Mouse (Mus musculus) left cerebral cortex, adult 2 months (tissue): ENCODE results near the gene Rhox3c. TPM values are rescaled to one million over a fixed set of nuclear protein-coding genes. Genes with fewer than 3 reads are reported as not detected.
"Not testable (repeated sequence)": the region's sequence is repeated elsewhere in the genome, so short reads cannot be mapped to it uniquely, and the experiment has no call there.

ENCODE experiments used
- DNase-seq, 2 experiments: peaks; one replicate each; pipeline ENCODE4 v3.0.0; 2021 to 2022; ENCODE audit warnings: low spot score in 2 of 2, mixed read lengths in 1 of 2; ENCODE audit errors: extremely low spot score in 1 of 2
- H3K27ac ChIP-seq: fragments of 200-600 bp; 2 replicates; pipeline ENCODE4 v1.8.1; 2022
- H3K4me3 ChIP-seq: fragments of 200-600 bp; 2 replicates; pipeline ENCODE4 v1.8.1; 2022
- intact Hi-C: fragments of 180-260 bp; cut with DNase I; formaldehyde crosslinking; loops from one replicate; pipeline ENCODE4 v1.15.1; 2025
- long read RNA-seq, 2 experiments: library from polyadenylated mRNA; stranded (forward); transcript quantifications; one replicate each; pipeline ENCODE4 v2.0.0; 2021; ENCODE audit warnings: borderline mapping rate in 2 of 2
- total RNA-seq, 2 experiments: library from RNA; stranded (reverse); gene quantifications; 2 replicates each; pipeline ENCODE4 v1.2.3; 2021

Gene Rhox3c
- total RNA-seq, result not detected
- long read RNA-seq, experiment 1, result 0 reads
- long read RNA-seq, experiment 2, result 0 reads

GRCm38 (mm10) chrX:37458285-37458684, at the start of gene Rhox3c:
Gene Rhox3c (plus strand): TSS chrX:37458585.
- DNase-seq, H3K4me3 ChIP-seq, intact Hi-C loops, H3K27ac ChIP-seq: not testable (repeated sequence)

- H3K27ac ChIP-seq, intact Hi-C loops, DNase-seq, H3K4me3 ChIP-seq: not testable (repeated sequence)
Measured at GRCm38 (mm10) chrX:37411767-37412166, 46.6 kb upstream of the Rhox3c start, which contains the start of gene Rhox2b. Gene Rhox2b (plus strand): TSS chrX:37412067.

- DNase-seq, H3K27ac ChIP-seq, intact Hi-C loops, H3K4me3 ChIP-seq: not testable (repeated sequence)
Measured at GRCm38 (mm10) chrX:37432194-37432593, 26.2 kb upstream of the Rhox3c start, which contains the start of gene Rhox4b. Gene Rhox4b (plus strand): TSS chrX:37432494.

- DNase-seq, H3K27ac ChIP-seq, H3K4me3 ChIP-seq, intact Hi-C loops: not testable (repeated sequence)
Measured at GRCm38 (mm10) chrX:37453380-37453779, 5.0 kb upstream of the Rhox3c start, which contains the start of gene Rhox2c. Gene Rhox2c (plus strand): TSS chrX:37453680.

- H3K4me3 ChIP-seq, H3K27ac ChIP-seq, DNase-seq, intact Hi-C loops: not testable (repeated sequence)
Measured at GRCm38 (mm10) chrX:37480037-37480436, 21.7 kb downstream of the Rhox3c start, which contains the start of gene Rhox4c. Gene Rhox4c (plus strand): TSS chrX:37480337.

- H3K4me3 ChIP-seq, DNase-seq, intact Hi-C loops, H3K27ac ChIP-seq: not testable (repeated sequence)
Measured at GRCm38 (mm10) chrX:37514059-37514458, 55.7 kb downstream of the Rhox3c start, which contains the start of gene Rhox4d. Gene Rhox4d (plus strand): TSS chrX:37514359.

Other genes starting within 250 kb of the Rhox3c start
- not detected for gene Gm9, start 247.5 kb upstream of the Rhox3c start, total RNA-seq
- not detected for gene Rhox1, start 236.3 kb upstream of the Rhox3c start, total RNA-seq
- not detected for gene Rhox2a, start 213.6 kb upstream of the Rhox3c start, total RNA-seq
- not detected for gene Rhox3a, start 208.7 kb upstream of the Rhox3c start, total RNA-seq
- not detected for gene Rhox4a, start 193.2 kb upstream of the Rhox3c start, total RNA-seq
- not detected for gene Rhox3a2, start 78.6 kb upstream of the Rhox3c start, total RNA-seq
- gene Rhox4a2, start 67.7 kb upstream of the Rhox3c start, total RNA-seq, result not detected
- not detected for gene Rhox2b, start 46.5 kb upstream of the Rhox3c start, total RNA-seq
- gene Rhox4b, start 26.1 kb upstream of the Rhox3c start, total RNA-seq, result not detected
- not detected for gene Rhox2c, start 4.9 kb upstream of the Rhox3c start, total RNA-seq
- not detected for gene Rhox4c, start 21.8 kb downstream of the Rhox3c start, total RNA-seq
- gene Rhox2d, start 34.8 kb downstream of the Rhox3c start, total RNA-seq, result not detected
- not detected for gene Rhox4d, start 55.8 kb downstream of the Rhox3c start, total RNA-seq
- not detected for gene Rhox2e, start 71.9 kb downstream of the Rhox3c start, total RNA-seq
- gene Rhox3e, start 83.4 kb downstream of the Rhox3c start, total RNA-seq, result not detected
- not detected for gene Rhox4e, start 98.8 kb downstream of the Rhox3c start, total RNA-seq
- not detected for gene Rhox2f, start 112.8 kb downstream of the Rhox3c start, total RNA-seq
- not detected for gene Rhox3f, start 122.4 kb downstream of the Rhox3c start, total RNA-seq
- not detected for gene Rhox4f, start 149.1 kb downstream of the Rhox3c start, total RNA-seq
- not detected for gene Rhox3g, start 170.0 kb downstream of the Rhox3c start, total RNA-seq
- not detected for gene Rhox2g, start 184.9 kb downstream of the Rhox3c start, total RNA-seq
- not detected for gene Rhox4g, start 192.7 kb downstream of the Rhox3c start, total RNA-seq
- gene Rhox3h, start 210.2 kb downstream of the Rhox3c start, total RNA-seq, result not detected
- gene Rhox2h, start 214.7 kb downstream of the Rhox3c start, total RNA-seq, result not detected